Mouse (Mus musculus): Measurements from ENCODE around the gene Ift172.
"Not testable (repeated sequence)": the region's sequence is repeated elsewhere in the genome, so short reads cannot be mapped to it uniquely, and the experiment has no call there.

Gene Ift172

DNA sequence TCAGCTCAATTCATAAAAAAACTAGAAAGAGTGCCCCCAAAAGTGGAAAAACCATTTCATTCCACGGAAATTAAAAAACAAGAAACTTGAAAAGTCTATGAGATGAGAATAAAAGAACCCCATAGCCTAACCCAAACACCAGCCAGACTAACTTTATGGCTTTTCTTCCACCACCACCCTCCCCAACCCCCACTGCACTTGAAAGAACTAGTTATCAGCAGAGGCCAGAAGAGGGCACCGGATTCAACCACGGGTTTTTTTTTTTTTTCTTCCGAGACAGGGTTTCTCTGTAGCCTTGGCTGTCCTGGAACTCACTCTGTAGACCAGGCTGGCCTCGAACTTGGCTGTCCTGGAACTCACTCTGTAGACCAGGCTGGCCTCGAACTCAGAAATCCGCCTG lies 72.6 kb downstream of the Ift172 start:
- no peak for DNase-seq (ENCODE audit: low spot score in 2 of 2)

GRCm38 (mm10) chr5:31216554-31216953 lies 74.4 kb downstream of the Ift172 start:
- not testable (repeated sequence) for DNase-seq (ENCODE audit: low spot score in 2 of 2)

DNA sequence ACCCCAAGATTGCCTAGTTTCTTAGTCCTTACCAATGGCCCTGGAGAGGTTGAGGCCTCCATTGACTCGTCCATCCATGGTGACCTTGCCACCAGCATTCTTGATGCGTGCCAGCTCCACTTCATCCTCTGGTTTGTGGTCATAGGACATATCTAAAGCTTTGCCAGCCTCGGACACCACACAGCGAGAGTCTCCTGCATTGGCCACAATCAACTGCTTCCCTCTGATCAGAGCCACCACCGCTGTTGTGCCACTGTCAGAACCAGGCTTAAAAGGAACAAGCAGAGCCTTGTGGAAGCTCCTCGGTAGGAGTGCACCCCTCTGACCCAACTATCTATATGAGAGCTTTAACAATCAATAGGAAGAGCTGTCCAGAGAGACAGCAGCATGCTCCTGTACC lies 86.5 kb downstream of the Ift172 start:
- DNase-seq (ENCODE audit: low spot score in 2 of 2), result no peak

DNA sequence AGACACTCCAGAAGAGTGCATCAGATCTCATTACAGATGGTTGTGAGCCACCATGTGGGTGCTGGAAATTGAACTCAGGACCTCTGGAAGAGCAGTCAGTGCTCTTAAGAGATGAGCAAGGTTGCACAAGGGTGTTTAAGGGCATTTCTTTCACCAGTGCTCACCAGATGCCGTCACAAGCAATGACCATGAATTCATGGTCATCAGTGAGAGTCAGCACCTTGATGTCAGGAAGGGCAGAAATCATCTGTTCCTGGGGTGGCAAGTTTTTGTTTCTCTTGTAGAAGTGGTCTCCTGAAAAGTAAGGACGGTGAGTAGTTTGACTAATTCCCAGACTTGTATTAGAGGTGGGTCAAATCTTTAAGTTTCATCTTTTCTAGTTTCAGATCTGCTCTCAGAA lies 87.0 kb downstream of the Ift172 start:
- DNase-seq (ENCODE audit: low spot score in 2 of 2), result no peak
